Mouse (Mus musculus) liver, postnatal 0 days (tissue): ENCODE data around the gene Astn2.

Experiments
- CTCF ChIP-seq: sonication (generic); IDR thresholded peaks from 2 replicates; pipeline ENCODE4 v1.5.1; 2016; ENCODE audit warnings: antibody characterized with exemption, low read depth
- EP300 ChIP-seq: IDR thresholded peaks from 2 replicates; pipeline ENCODE4 v1.6.1; 2016; ENCODE audit warnings: antibody characterized with exemption, low read depth, mild to moderate bottlenecking

DNA sequence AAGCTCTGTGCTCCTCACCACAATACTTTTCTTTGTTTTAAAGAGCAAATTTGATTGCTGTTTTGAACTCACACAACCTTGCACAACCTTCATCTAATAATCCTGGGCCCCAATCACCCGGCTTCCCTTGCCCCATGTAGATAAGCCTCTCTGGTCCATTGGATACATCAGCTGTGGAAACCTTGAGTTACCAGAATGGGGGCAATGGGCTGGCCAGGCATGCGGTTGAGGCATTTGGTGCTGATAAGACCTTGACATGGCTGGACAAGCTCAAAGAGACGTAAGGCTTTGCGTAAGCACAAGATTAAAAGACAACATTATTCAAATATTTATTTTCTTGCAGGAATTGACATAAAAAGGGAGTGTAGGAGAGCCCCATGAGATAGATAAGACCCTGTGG lies 988.9 kb downstream of the Astn2 start:
- TF ChIP-seq CTCF = no peak
- no peak for TF ChIP-seq EP300
